Mouse (Mus musculus): ENCODE results near the gene Ibtk.
"Not testable (repeated sequence)": the region's sequence is repeated elsewhere in the genome, so short reads cannot be mapped to it uniquely, and the experiment has no call there.

The Ibtk gene

DNA sequence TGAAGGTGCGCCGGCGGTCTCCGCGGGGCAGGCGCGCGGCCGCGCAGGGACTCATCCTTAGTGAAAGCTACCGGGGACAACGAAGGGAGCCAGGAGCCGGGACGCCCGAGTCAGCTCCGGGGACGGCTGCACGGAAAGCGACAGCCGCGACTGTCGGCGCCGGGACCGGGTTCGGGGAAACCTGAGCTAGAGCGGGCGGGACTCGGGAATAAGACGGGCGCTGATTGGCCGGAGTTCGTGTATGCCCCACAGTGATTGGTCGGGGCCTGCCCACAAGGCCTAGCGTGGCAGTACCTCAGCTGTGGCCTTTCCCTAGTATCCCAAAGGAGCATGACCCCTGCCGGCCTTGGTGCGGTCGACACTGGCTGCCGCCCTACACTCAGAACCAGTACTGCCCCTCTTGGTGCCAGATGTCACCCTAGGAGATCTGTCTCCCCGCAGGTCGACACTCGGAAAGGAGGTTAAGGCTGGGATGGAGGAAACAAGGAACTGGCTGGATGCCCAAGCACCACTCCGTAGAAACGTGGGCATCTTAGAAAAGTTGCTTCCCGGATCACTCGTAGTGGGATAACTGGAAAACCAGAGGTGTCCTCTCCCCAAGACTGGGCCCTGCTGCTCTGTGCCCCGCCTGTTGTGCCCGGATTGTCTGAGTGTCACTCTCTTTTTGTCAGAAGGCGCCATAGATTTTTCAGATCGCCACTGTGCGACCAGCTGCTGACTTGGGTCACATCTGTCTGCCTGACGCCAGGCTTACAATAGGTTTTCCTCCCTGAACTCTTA lies at the start of gene Ibtk:
Gene Ibtk (minus strand): TSS at position 193 of the 780 bp plus-strand sequence.
- peak; percentile 97 to 99 for DNase-seq

GRCm38 (mm10) chr9:85791521-85791920 lies 42.4 kb upstream of the Ibtk start:
- DNase-seq, result not testable (repeated sequence)

- DNase-seq, result no peak
Observed at GRCm38 (mm10) chr9:85780249-85780648, 31.1 kb upstream of the Ibtk start.

- peak in 1 of 2 experiments; percentile 17 for DNase-seq
Observed at GRCm38 (mm10) chr9:85779458-85779857, 30.3 kb upstream of the Ibtk start.

- no peak for DNase-seq
Observed at GRCm38 (mm10) chr9:85777544-85777943, 28.4 kb upstream of the Ibtk start.

GRCm38 (mm10) chr9:85772280-85772679 lies 23.1 kb upstream of the Ibtk start:
- DNase-seq, result no peak

DNA sequence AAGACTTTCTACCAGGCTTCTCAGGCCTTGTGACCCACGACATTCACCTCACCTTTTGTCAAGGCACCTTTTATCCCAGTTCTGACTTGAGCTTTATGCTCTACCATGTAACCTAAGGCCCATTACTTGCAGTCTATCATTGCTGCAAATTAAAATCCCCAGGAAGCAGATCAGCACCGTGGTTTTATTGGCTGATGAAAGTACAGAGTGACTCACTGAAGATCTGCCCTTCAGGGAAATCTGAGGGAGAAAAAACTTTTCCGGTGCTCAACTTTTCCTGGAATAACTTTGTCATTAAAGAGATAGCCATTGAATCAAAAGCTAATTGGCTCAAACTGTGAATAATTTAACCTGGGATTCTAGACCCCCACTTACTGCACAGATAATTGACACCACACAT lies 22.3 kb upstream of the Ibtk start:
- DNase-seq, result no peak

GRCm38 (mm10) chr9:85770369-85770768 lies 21.2 kb upstream of the Ibtk start:
- DNase-seq, result no peak

GRCm38 (mm10) chr9:85769057-85769789 lies 20.1 kb upstream of the Ibtk start:
- DNase-seq, result no peak

DNA sequence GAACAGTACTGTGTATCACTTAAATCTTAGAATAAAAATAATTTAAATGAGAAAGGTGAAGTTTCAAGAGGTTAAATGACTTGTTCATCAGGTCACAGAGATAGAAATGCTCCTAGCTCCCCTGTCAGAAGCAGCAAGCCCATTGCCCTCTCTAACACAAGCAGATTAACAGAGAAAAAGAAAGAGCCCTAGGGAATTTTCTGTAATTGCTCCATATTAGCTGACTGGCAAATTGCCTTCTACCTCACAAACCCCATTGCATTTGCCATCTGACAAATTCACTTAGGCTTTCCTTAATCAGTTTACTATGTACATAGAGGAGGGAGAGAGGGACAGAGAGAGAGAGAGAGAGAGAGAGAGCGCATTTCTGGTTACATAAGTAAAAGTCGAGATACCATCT lies 18.1 kb upstream of the Ibtk start:
- DNase-seq, result no peak

DNA sequence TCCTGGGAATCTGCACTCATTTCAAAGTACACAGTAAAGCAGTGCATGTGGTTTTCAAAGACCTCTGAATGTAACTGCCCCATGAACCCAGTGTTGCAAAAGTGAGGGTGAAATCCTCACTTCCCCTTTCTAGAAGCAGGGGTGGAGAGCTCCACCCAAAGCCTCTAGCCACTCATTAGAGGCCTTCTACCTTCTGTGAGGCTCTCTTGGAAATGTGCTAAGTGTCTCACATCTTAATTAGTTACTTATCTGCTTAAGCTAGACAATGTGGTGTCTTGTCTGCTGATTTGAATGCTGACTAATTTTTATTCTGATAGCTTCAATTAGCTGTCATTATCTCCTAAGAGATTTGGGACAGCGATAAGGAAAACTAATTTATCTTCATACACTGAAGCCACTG lies 13.3 kb upstream of the Ibtk start:
- DNase-seq, result no peak

GRCm38 (mm10) chr9:85750797-85751196 lies 1.7 kb upstream of the Ibtk start:
- DNase-seq, result no peak

DNA sequence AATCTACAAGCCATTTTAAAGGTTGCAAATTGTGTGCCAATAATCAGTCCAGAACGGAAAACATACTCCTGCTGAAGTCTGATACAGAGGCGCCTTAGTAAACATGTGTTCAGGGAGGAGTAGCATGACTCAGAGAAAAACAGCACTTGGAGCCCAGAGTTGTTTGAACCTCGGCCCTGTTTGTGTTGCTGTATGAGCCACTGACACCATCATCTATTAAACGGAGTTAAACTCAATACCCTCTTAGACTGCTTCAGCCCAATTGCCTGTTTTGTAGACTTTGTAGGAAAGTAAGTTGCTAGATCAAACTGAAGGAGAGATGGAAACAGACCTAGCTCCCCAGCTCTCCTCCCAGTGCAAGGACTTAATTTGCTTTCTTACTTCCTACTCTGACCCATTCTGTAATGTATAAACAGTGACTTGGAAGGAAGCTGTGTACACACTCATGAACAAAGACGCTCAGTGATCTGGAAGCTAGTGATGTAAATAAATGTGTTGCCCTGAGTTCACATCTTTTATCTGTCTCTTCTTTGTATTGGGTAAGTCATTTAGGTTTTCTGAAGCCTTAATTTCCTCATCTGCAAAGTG lies 882 bp upstream of the Ibtk start:
- no peak for DNase-seq

GRCm38 (mm10) chr9:85748204-85749141 lies 661 bp downstream of the Ibtk start:
- DNase-seq, result peak; percentile 81 to 84

DNA sequence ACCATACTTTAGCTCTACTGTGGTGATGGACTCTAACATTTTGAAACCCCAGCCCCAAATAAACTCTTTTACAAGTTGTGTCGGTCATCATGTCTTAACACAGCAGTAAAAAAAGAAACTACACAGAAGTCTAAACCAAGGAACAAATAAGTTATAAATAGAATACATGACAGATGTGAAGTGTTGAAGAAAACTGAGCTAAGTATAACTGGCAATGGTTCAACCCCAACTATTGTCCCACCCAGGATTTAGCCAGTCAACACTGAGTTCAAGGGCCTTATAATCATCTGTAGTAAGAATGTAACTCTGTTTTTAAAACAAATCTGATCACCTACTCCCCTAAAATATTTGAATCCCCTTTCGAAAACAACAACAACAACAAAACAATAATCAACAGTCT lies 3.6 kb downstream of the Ibtk start:
- no peak for DNase-seq

- peak; percentile 69 to 79 for DNase-seq
Observed at GRCm38 (mm10) chr9:85743358-85743757, 5.8 kb downstream of the Ibtk start.

GRCm38 (mm10) chr9:85742107-85742506 lies 7.0 kb downstream of the Ibtk start:
- no peak for DNase-seq

DNA sequence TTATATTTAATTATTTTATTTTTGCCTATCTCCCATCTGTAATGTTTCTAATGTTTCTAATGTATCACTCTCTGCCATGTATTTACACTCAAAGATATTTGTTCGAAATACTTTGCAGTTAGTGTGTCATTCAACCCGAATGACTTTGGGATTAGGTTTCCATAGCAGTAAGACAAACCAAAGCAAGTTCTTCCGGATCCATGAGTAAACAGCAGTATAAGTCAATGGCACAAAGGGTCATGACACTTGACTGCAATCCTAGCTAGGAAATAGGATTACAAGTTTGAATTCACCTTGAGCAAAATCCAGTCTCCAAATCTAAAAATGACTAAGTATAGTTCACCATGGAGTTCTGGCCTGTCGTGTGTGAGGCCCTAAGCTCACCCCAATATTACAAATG lies 9.9 kb downstream of the Ibtk start:
- no peak for DNase-seq

DNA sequence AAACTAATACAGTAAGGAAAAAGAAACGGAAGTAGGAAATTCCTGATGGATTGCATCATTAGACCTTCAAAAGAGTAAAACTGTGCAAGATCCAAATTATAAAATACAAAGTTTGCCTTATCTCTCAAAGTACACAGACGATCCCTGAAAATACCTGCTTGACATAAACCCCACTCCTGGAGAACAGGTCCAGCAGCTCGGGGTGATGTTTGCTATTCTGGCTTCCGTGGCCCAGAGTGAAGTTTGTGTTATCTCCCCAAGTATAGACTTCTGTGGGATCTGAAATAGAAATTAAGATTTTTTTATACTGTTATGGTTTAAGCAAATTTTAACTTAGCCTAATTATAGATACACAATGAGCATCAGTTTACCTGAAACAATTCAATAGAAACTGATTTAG lies 14.3 kb downstream of the Ibtk start:
- no peak for DNase-seq

DNA sequence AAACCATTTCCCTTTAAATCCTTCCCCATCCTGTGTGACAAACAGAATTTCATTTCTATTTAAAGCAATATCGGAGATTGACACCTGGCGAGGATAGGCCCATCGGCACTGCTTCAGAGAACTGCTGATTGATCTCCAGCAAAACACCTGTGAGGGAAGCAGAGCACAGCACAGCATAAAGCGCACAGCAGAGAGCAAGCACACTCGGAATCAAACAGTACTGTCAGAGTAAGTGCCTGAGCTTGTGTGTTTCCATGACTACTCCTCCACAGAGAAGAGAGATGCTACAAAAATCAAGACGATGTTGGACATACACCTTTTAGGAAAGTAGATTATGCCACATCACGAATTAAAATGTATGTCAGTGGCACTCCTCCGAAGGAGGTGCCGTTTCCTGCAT lies 25.1 kb downstream of the Ibtk start:
- no peak for DNase-seq

DNA sequence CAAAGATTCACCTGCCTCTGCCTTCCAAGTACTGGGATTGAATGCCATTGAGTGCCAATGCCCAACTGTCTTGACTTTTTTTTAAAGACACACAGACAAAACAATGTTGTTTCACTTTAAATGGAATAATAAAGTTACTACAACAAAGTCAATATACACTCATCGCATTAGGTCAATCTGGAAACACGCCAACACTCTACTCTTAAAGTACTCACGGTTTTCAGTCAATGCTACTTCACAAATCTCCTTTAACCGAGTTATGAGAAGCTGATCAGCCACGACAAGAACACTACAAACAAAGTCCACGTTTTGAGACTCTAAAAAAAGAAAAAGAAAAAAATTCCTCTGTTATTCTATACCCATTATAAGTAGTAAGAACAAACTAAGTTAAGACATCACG lies 31.8 kb downstream of the Ibtk start:
- no peak for DNase-seq

DNA sequence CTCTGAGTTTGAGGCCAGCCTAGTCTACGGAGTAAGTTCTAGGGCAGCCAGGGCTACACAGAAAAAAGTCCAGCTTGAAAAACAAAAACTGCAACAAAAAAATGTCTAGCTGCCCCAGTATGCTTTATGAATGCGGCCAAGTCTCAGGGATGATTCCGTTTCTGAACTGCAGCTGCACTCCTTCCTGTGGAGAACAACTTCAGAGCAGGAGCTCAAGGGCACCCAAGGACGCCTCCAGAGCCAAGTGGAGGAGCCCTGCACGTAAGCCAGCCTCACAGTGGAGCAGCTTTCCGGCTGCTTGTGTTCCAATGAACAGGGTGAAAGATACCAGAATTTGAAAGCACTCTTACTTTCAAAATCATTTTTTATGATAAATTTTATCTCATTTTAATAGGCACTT lies 41.8 kb downstream of the Ibtk start:
- DNase-seq, result no peak

DNA sequence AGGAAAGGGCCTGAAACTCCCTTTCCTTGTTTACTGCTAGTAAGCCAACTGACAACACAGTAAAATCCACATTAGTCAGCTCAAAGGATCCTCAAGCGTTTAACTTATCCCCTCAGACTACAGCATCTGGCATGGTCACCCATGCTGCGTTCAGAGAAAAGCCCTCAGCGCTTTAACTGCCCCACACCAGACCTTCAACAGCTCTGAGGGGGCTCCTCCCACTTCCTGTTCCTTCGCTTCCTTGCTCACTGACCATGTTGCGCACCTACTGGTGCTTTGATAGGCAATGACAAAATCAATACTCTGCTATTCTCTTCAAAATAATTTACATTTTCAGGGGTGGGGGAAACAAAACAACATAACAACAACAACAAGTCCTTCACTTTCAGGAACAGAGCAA lies 47.2 kb downstream of the Ibtk start:
- no peak for DNase-seq
